Mouse (Mus musculus): ENCODE measurements around the gene Slc2a5. TPM values are rescaled to one million over a fixed set of nuclear protein-coding genes. Genes with fewer than 3 reads are reported as not detected.

Slc2a5 gene
- polyA plus RNA-seq, 1 experiment from 2014 or later: 0.50 TPM

- no peak overlapping the region for H3K4me3 ChIP-seq (ENCODE audit: low read length)
- H3K4me1 ChIP-seq (replicated peaks; ENCODE audit: control insufficient read depth, insufficient read depth, low read length): no peaks in the 10 kb centered on the region
- H3K9me3 ChIP-seq (ENCODE audit: control insufficient read depth, low read length): no peaks in the 10 kb centered on the region
- no peaks in the 10 kb centered on the region for H3K27me3 ChIP-seq (ENCODE audit: control insufficient read depth, insufficient read depth, low read depth, low read length)
- H3K36me3 ChIP-seq (ENCODE audit: control insufficient read depth, insufficient read depth, low read length): no peaks in the 10 kb centered on the region
- no peak overlapping the region for H3K4me2 ChIP-seq (ENCODE audit: low read depth, low read length)
- 79% methylated on average over 6 of the region's 6 CpGs for WGBS
- H3K27ac ChIP-seq (ENCODE audit: low read length): no peak overlapping the region
- no peak for ATAC-seq (ENCODE audit: low read depth)
- H3K9ac ChIP-seq (ENCODE audit: low read length): no peak overlapping the region
Measured at GRCm38 (mm10) chr4:150192199-150192598, 73.1 kb downstream of the Slc2a5 start.

Other genes starting within 250 kb of the Slc2a5 start
- 14.9 and 15.1 TPM in 2 replicates for gene Spsb1, start 164.2 kb upstream of the Slc2a5 start, polyA plus RNA-seq (2015; fragmentation: Nextera tagmentation; extraction: Ambion mirVana)
- gene H6pd, start 110.3 kb upstream of the Slc2a5 start, polyA plus RNA-seq (2015; fragmentation: Nextera tagmentation; extraction: Ambion mirVana): 38.3 and 39.6 TPM in 2 replicates
- 2.3 TPM in 2 replicates for gene Gpr157, start 31.9 kb upstream of the Slc2a5 start, polyA plus RNA-seq (2015; fragmentation: Nextera tagmentation; extraction: Ambion mirVana)
- gene Slc2a7, start 29.7 kb downstream of the Slc2a5 start, polyA plus RNA-seq (2015; fragmentation: Nextera tagmentation; extraction: Ambion mirVana): not detected in 2 replicates
- gene Car6, start 82.0 kb downstream of the Slc2a5 start, polyA plus RNA-seq (2015; fragmentation: Nextera tagmentation; extraction: Ambion mirVana): not detected in 2 replicates
- 1,425 and 1,551 TPM in 2 replicates for gene Eno1, start 117.4 kb downstream of the Slc2a5 start, polyA plus RNA-seq (2015; fragmentation: Nextera tagmentation; extraction: Ambion mirVana)
- 24.8 and 30.3 TPM in 2 replicates for gene Rere, start 162.4 kb downstream of the Slc2a5 start, polyA plus RNA-seq (2015; fragmentation: Nextera tagmentation; extraction: Ambion mirVana)